Mouse (Mus musculus) neural tube, embryonic 11.5 days (tissue): ENCODE data around the gene Avl9. TPM values are rescaled to one million over a fixed set of nuclear protein-coding genes. Genes with fewer than 3 reads are reported as not detected.

Source experiments
- ATAC-seq: fragments of 200-750 bp; cut with Nextera tagmentation; 2 replicates; pipeline ENCODE4 v1.8.0; 2017; ENCODE audit warnings: moderate number of reproducible peaks, mild to moderate bottlenecking, moderate TSS enrichment, moderate library complexity; ENCODE audit not compliant: insufficient read depth, low FRiP score, low TSS enrichment
- DNase-seq: peaks from one replicate; pipeline ENCODE4 v3.0.0-alpha.2; 2015; ENCODE audit warnings: low spot score
- H3K27ac ChIP-seq: fragments of 300-500 bp; sonication (generic); 2 replicates; pipeline ENCODE4 v1.5.1; 2014; ENCODE audit warnings: low read depth, mild to moderate bottlenecking, low read length
- H3K27me3 ChIP-seq: fragments of 300-500 bp; sonication (generic); 2 replicates; pipeline ENCODE4 v1.6.1; 2014; ENCODE audit warnings: mild to moderate bottlenecking, low read length, mixed read lengths; ENCODE audit not compliant: control insufficient read depth, insufficient read depth
- H3K36me3 ChIP-seq: fragments of 300-500 bp; sonication (generic); 2 replicates; pipeline ENCODE4 v1.6.1; 2014; ENCODE audit warnings: mild to moderate bottlenecking, low read length, moderate library complexity, mixed read lengths; ENCODE audit not compliant: control insufficient read depth, insufficient read depth
- H3K4me1 ChIP-seq: fragments of 300-500 bp; sonication (generic); 2 replicates; pipeline ENCODE4 v1.6.1; 2014; ENCODE audit warnings: low read length, mixed read lengths; ENCODE audit not compliant: control insufficient read depth, insufficient read depth
- H3K4me2 ChIP-seq: fragments of 300-500 bp; sonication (generic); 2 replicates; pipeline ENCODE4 v1.6.1; 2014; ENCODE audit warnings: low read depth, mild to moderate bottlenecking, moderate library complexity
- H3K4me3 ChIP-seq: fragments of 300-500 bp; sonication (generic); 2 replicates; pipeline ENCODE4 v1.5.1; 2014; ENCODE audit warnings: low read depth, low read length
- H3K9ac ChIP-seq: fragments of 300-500 bp; sonication (generic); 2 replicates; pipeline ENCODE4 v1.6.1; 2014; ENCODE audit warnings: mild to moderate bottlenecking, low read length
- H3K9me3 ChIP-seq: fragments of 300-500 bp; sonication (generic); 2 replicates; pipeline ENCODE4 v1.6.1; 2016; ENCODE audit warnings: low read length; ENCODE audit not compliant: control insufficient read depth
- WGBS: fragments of 180-500 bp; shearing (Covaris S2); extraction: QIAGEN DNeasy Blood & Tissue Kit; methylation state at CpG from one replicate; pipeline ENCODE4 v1.1.7; 2014; 5-methylcytosine and 5-hydroxymethylcytosine counted together
- polyA plus RNA-seq: library from polyadenylated mRNA; unstranded; fragments of >200 nt; fragmentation: Nextera tagmentation; extraction: Ambion mirVana; gene quantifications from 2 replicates; pipeline ENCODE4 v1.2.1, GENCODE M21; 2014

Avl9 gene
- polyA plus RNA-seq, 1 experiment from 2014 or later = 32.7 TPM

DNA sequence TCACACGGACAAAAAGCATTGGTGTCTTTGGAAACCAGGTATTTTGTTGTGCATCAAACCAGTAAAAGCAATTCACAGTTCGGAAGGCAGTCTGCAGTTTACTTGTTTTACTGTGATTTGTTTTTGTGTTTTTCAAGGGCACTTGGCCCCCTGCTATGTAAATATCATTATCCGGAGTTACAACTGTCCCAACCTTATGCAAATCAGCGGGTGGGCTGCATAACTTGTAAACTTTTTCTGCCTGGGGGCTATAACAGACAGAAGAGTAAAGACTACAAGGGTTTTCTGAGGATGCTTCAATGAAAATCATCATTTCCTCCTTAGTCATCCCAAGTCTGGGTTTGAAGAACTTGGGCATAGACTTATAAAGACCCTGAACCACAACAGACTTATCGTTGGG, 64.9 kb downstream of the Avl9 start:
- DNase-seq (no peak), ATAC-seq (no peak)
- H3K4me1 ChIP-seq = no peaks in the 10 kb centered on the region
- H3K4me3 ChIP-seq = no peak overlapping the region
- H3K27ac ChIP-seq = no peak overlapping the region
- no peak overlapping the region for H3K9ac ChIP-seq
- no peaks in the 10 kb centered on the region for H3K9me3 ChIP-seq
- peaks cover 12% of the 10 kb centered on the region for H3K36me3 ChIP-seq
- 96% methylated on average over 5 of the region's 5 CpGs for WGBS
- no peak overlapping the region for H3K4me2 ChIP-seq
- H3K27me3 ChIP-seq = no peaks in the 10 kb centered on the region

DNA sequence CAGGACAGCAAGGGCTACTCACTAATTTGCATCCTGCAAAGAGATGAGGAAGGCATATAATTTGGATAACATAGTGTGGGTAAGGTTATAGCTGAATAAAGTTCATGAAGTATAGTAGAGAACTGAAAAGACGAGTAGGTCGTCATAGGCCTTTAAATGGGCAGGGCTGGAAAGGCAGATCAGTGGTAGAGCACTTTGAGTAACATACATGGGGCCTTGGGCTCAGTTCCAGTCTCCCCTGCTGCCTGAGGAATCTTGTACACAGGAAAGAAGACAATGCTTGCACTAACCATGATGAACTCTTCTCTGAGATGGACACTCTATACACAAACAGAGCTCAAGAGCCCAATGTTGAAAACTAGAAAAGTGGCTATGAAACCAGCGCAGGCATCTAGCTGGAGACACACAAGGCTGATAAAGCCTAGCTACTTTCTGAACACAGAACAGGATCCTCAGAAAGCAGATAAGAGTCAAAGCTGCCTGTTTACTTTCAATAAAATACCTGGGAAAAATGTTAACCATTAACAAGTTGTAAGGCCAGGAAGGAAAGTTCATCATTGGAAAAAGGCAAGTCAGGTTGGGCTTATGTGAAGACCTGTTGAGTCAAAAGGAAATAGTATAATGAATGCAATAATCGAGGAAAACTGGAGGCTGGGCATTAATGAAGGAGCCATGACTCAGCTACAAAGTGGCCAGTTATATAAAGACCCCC, 69.0 kb downstream of the Avl9 start:
- H3K4me3 ChIP-seq = no peak overlapping the region
- peaks cover 14% of the 10 kb centered on the region for H3K36me3 ChIP-seq
- H3K9ac ChIP-seq = no peak overlapping the region
- no peaks in the 10 kb centered on the region for H3K4me1 ChIP-seq
- H3K27ac ChIP-seq = no peak overlapping the region
- 91% methylated on average over 4 of the region's 4 CpGs for WGBS
- DNase-seq (no peak), ATAC-seq (no peak)
- no peaks in the 10 kb centered on the region for H3K27me3 ChIP-seq
- H3K9me3 ChIP-seq = no peaks in the 10 kb centered on the region
- no peak overlapping the region for H3K4me2 ChIP-seq

DNA sequence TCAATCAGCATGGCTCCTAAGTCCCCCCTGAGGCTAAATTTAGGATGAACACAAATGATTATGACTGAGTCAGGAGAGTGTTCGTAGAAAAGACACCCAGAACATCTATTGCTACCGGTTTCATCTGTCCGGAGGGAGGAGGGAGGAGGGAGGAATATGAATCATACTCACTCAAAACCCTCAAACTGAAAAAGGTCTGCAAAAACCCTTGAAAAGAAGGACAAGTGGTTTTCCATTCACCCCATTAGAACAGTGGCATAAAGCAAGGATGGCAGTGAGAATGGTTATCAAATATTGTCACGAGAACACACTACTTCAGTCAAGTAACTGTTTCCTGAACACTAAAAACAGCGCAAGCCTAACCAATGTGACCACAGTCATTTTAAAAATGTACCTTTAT, 70.4 kb downstream of the Avl9 start:
- Histone ChIP-seq H3K9me3 (no peaks in the 10 kb centered on the region), H3K9ac (no peak overlapping the region), H3K36me3 (peaks cover 4% of the 10 kb centered on the region; the same call in 1 of the 2 replicates), H3K4me1 (no peaks in the 10 kb centered on the region), H3K4me3 (no peak overlapping the region), H3K27me3 (no peaks in the 10 kb centered on the region), H3K27ac (no peak overlapping the region), H3K4me2 (no peak overlapping the region)
- ATAC-seq (no peak), DNase-seq (no peak)
- 92% methylated on average over 5 of the region's 5 CpGs for WGBS

DNA sequence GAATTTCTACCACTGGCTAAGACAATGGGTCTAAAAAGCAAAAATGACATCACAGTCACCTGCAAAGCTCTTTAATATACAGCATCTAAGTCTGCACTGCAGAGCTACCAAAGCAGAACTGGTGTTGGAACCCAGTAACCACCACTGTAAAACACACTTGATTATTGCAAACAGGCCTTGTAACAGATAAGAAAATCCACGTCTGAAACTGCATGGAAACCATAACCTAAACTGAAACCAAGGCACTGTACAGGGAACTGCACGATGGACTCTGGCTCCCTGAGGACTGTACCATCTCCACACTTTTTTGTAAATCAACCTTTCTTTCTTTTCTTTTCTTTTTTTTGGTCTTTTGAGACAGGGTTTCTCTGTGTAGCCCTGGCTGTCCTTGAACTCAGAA, 73.0 kb downstream of the Avl9 start:
- Histone ChIP-seq H3K9ac (no peak overlapping the region), H3K9me3 (no peaks in the 10 kb centered on the region), H3K27ac (no peak overlapping the region), H3K4me3 (no peak overlapping the region), H3K4me1 (no peaks in the 10 kb centered on the region), H3K4me2 (no peak overlapping the region), H3K36me3 (peaks cover 4% of the 10 kb centered on the region; the same call in 1 of the 2 replicates), H3K27me3 (no peaks in the 10 kb centered on the region)
- 88% methylated on average over 2 of the region's 2 CpGs for WGBS
- no peak for DNase-seq
- ATAC-seq = no peak

DNA sequence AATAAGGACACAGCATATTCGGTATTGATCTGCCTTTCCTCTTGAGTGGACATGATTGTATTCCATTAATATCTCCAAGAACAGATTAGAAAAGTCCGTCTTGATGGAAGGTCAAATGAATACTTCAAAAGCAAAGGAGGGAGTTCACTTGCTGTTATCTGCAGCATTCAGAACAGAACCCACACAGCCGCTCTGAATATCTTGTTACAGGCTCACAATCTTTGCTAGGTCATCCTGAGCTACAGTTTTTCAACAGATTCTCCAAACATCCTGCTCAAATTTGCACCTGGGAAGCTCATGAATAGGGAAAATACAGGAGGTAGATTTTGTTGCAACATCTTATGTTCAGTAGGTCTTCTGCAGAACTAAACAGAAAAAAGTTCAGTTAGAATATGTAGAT, 74.6 kb downstream of the Avl9 start:
- Histone ChIP-seq H3K4me3 (no peak overlapping the region), H3K9ac (no peak overlapping the region), H3K27me3 (no peaks in the 10 kb centered on the region), H3K9me3 (no peaks in the 10 kb centered on the region), H3K36me3 (peaks cover 2% of the 10 kb centered on the region; the same call in 1 of the 2 replicates), H3K4me1 (no peaks in the 10 kb centered on the region), H3K27ac (no peak overlapping the region), H3K4me2 (no peak overlapping the region)
- DNase-seq (no peak), ATAC-seq (no peak)
- WGBS = 88% methylated on average over 3 of the region's 3 CpGs

DNA sequence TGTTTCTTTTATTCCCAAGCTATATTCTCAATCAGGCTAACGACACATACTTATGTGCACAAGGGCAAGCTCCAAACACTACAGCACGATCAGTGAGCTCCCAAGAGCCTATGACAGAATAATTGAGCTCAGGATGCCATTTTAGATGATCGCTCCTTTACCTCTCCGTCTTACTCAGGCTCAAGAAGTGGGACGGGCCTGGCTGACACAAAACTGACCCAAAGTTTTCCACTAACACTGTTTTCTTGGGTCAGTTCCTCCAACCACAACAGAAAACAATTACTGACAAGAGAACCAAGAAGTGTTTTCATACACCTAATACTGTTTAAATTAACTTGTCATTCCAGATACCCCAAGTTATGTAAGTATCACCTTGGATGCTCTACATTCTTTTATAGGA, 80.1 kb downstream of the Avl9 start:
- DNase-seq = no peak
- Histone ChIP-seq H3K4me1 (0 out of 2 replicates have a peak, but pooled peaks cover 2% of the 10 kb centered on the region), H3K9me3 (no peaks in the 10 kb centered on the region), H3K36me3 (no peaks in the 10 kb centered on the region), H3K9ac (no peak overlapping the region), H3K4me2 (no peak overlapping the region), H3K4me3 (no peak overlapping the region), H3K27ac (no peak overlapping the region), H3K27me3 (no peaks in the 10 kb centered on the region)
- no peak for ATAC-seq
- 95% methylated on average over 5 of the region's 5 CpGs for WGBS

DNA sequence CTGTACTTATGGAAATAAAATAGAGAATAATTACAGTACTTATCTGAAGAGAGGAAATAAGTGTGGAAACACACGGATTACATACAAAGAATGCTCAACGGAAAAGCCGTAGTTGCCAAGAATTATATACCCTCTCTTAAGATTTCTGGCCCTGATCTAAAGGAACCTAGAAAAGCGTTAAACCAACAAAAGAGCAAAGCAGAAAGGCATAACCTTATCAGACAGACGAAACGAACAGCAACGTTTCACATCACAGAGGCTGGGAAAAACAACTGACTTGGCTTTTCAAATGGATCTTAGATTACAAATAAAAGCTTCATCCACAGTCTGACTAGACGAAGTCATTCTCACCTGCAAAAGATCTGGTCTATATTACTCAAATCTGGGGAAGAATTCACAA, 81.5 kb downstream of the Avl9 start:
- H3K9me3 ChIP-seq = no peaks in the 10 kb centered on the region
- no peaks in the 10 kb centered on the region for H3K27me3 ChIP-seq
- H3K4me2 ChIP-seq = peak overlapping the region; percentile 68
- peak overlapping the region; percentile 95 for H3K9ac ChIP-seq
- H3K36me3 ChIP-seq = no peaks in the 10 kb centered on the region
- DNase-seq = no peak
- peak overlapping the region; percentile 99 for H3K27ac ChIP-seq
- 11% methylated on average over 8 of the region's 8 CpGs for WGBS
- 0 out of 2 replicates have a peak, but pooled peaks cover 2% of the 10 kb centered on the region for H3K4me1 ChIP-seq
- peak overlapping the region; percentile 66 for H3K4me3 ChIP-seq
- no peak for ATAC-seq

DNA sequence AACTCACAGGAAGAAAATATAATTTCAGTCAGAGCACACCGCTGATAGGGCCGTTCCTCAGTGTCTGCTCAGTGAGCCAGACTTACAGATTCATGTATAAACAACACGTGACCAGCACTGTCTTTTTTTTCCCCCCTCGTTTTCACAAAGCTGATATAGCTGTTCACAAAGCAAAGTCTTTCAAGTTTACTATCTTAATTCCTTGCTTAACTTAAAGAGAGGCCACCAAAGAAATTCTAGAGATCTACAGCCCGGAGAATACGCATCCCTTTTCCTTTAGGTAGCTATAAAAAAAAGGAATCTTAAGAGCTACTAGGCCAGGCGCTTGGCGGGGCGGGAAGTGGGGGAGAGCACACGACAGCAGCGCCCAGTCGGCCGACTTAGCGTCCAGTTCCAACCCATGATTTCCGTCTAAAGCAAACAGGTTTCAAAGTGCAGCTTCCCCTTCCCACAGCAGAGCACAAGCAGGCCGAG, 82.0 kb downstream of the Avl9 start:
- under 1% methylated on average over 16 of the region's 16 CpGs for WGBS
- Histone ChIP-seq H3K36me3 (no peaks in the 10 kb centered on the region), H3K27ac (peak overlapping the region; percentile 99), H3K27me3 (no peaks in the 10 kb centered on the region), H3K9me3 (no peaks in the 10 kb centered on the region), H3K4me2 (peak overlapping the region; percentile 68), H3K4me1 (0 out of 2 replicates have a peak, but pooled peaks cover 2% of the 10 kb centered on the region), H3K9ac (peak overlapping the region; percentile 95), H3K4me3 (peak overlapping the region; percentile 66)
- peak; percentile 21 for ATAC-seq
- peak; percentile 68 for DNase-seq
